Mouse (Mus musculus) left cerebral cortex, postnatal 4 days (tissue): Measurements from ENCODE around the gene Adh1. TPM values are rescaled to one million over a fixed set of nuclear protein-coding genes. Genes with fewer than 3 reads are reported as not detected.

ENCODE experiments used
- DNase-seq: peaks from one replicate; pipeline ENCODE4 v3.0.0-alpha.2; 2022
- intact Hi-C: fragments of 180-260 bp; cut with DNase I; formaldehyde crosslinking; loops from one replicate; pipeline ENCODE4 v1.15.1; 2025
- total RNA-seq, 2 experiments: library from RNA; stranded (reverse); gene quantifications; 2 replicates each; pipeline ENCODE4 v1.2.3; 2021

Adh1 gene
- 1 to 10 TPM; 2.0 to 2.3 TPM for total RNA-seq

GRCm38 (mm10) chr3:138260721-138261669, at the start of gene Adh1:
TSS of gene Adh1 (plus strand) at chr3:138260991.
- no peak for DNase-seq
- intact Hi-C loops = no loop called here

GRCm38 (mm10) chr3:138212431-138212951, 48.3 kb upstream of the Adh1 start:
- intact Hi-C loops = no loop called here
- no peak for DNase-seq

GRCm38 (mm10) chr3:138215395-138215989, 45.3 kb upstream of the Adh1 start:
- DNase-seq = no peak
- intact Hi-C loops = no loop called here

GRCm38 (mm10) chr3:138216091-138216490, 44.7 kb upstream of the Adh1 start:
- intact Hi-C loops = no loop called here

GRCm38 (mm10) chr3:138217631-138218264, 43.0 kb upstream of the Adh1 start, which contains the start of gene Adh7:
TSS of gene Adh7 (plus strand) at chr3:138217760.
- intact Hi-C loops = no loop called here
- DNase-seq = no peak

More at GRCm38 (mm10) chr3:138216091-138216490, 44.7 kb upstream of the Adh1 start:
- DNase-seq = no peak

- intact Hi-C loops = no loop called here
- no peak for DNase-seq
Measured at GRCm38 (mm10) chr3:138221116-138221515, 39.7 kb upstream of the Adh1 start.

- intact Hi-C loops = no loop called here
- DNase-seq = no peak
Measured at GRCm38 (mm10) chr3:138222511-138222910, 38.3 kb upstream of the Adh1 start.

- peak; percentile 64 for DNase-seq
- intact Hi-C loops = no loop called here
Measured at GRCm38 (mm10) chr3:138222952-138223351, 37.8 kb upstream of the Adh1 start.

- no peak for DNase-seq
- intact Hi-C loops = no loop called here
Measured at GRCm38 (mm10) chr3:138224363-138224954, 36.3 kb upstream of the Adh1 start.

GRCm38 (mm10) chr3:138225331-138225730, 35.5 kb upstream of the Adh1 start:
- intact Hi-C loops = no loop called here
- DNase-seq = no peak

- intact Hi-C loops = no loop called here
- DNase-seq = peak; percentile 50
Measured at GRCm38 (mm10) chr3:138225853-138226252, 34.9 kb upstream of the Adh1 start.

- no peak for DNase-seq
- intact Hi-C loops = no loop called here
Measured at GRCm38 (mm10) chr3:138226476-138226875, 34.3 kb upstream of the Adh1 start.

- intact Hi-C loops = no loop called here
Measured at GRCm38 (mm10) chr3:138227082-138227481, 33.7 kb upstream of the Adh1 start.

GRCm38 (mm10) chr3:138227782-138228181, 33.0 kb upstream of the Adh1 start:
- intact Hi-C loops = no loop called here
- no peak for DNase-seq

More at GRCm38 (mm10) chr3:138227082-138227481, 33.7 kb upstream of the Adh1 start:
- DNase-seq = no peak

GRCm38 (mm10) chr3:138229448-138229847, 31.3 kb upstream of the Adh1 start:
- no peak for DNase-seq
- intact Hi-C loops = no loop called here

GRCm38 (mm10) chr3:138230266-138230665, 30.5 kb upstream of the Adh1 start:
- intact Hi-C loops = no loop called here
- no peak for DNase-seq

- DNase-seq = no peak
- intact Hi-C loops = no loop called here
Measured at GRCm38 (mm10) chr3:138231531-138231930, 29.3 kb upstream of the Adh1 start.

GRCm38 (mm10) chr3:138236546-138237163, 24.1 kb upstream of the Adh1 start:
- no peak for DNase-seq

GRCm38 (mm10) chr3:138238046-138238445, 22.7 kb upstream of the Adh1 start:
- intact Hi-C loops = no loop called here

More at GRCm38 (mm10) chr3:138236546-138237163, 24.1 kb upstream of the Adh1 start:
- intact Hi-C loops = no loop called here

GRCm38 (mm10) chr3:138239461-138239860, 21.3 kb upstream of the Adh1 start:
- intact Hi-C loops = no loop called here
- no peak for DNase-seq

More at GRCm38 (mm10) chr3:138238046-138238445, 22.7 kb upstream of the Adh1 start:
- DNase-seq = no peak
